ENCODE assay signal across 30 mouse cellular contexts in genomic region chr17:86757621-86758020, GRCm38 (mm10). TPM values are rescaled to one million over a fixed set of nuclear protein-coding genes. Genes with fewer than 3 reads are reported as not detected.
DNase-seq lines count a peak whose midpoint lies in the region; ATAC-seq and TF ChIP-seq lines count a peak whose summit lies in the region.
"Had no signal": no experiment of that assay in that cellular context is flagged by ENCODE, and none has a peak within 500 bp of the region (broad histone marks: within the 10 kb centered on the region; RNA-seq: fewer than 3 reads in every experiment).

No protein-coding gene starts in this region.

- H3K4me3 ChIP-seq in gastrocnemius, adult 2 months, result peak overlapping the region; percentile 90
- peak overlapping the region; percentile 1; the same call in 1 of the 2 replicates for H3K4me3 ChIP-seq in left cerebral cortex, adult 2 months
- H3K4me3 ChIP-seq in lung, embryonic 15.5 days, result no peak overlapping the region
- H3K4me3 ChIP-seq in cortical plate, adult 2 months (ENCODE audit: insufficient read depth, low read length), result peak overlapping the region; percentile 13
- H3K4me3 ChIP-seq: embryonic facial prominence, embryonic 12.5 days; heart, embryonic 13.5 days; kidney, embryonic 15.5 days; limb, embryonic 12.5 days; neural tube, embryonic 12.5 days had no signal

- no peaks in the 10 kb centered on the region for H3K9me3 ChIP-seq in lung, embryonic 15.5 days
- H3K9me3 ChIP-seq: embryonic facial prominence, embryonic 12.5 days; heart, embryonic 13.5 days; kidney, embryonic 15.5 days; limb, embryonic 12.5 days; neural tube, embryonic 12.5 days had no signal

- 30% methylated on average over 2 of the region's 2 CpGs for WGBS in lung, embryonic 15.5 days

- TF ChIP-seq CTCF in gastrocnemius, adult 2 months (IDR thresholded peaks at IDR 0.05), result no peak
- no peak for TF ChIP-seq CTCF in left cerebral cortex, adult 2 months (IDR thresholded peaks at IDR 0.05)
- no peak for TF ChIP-seq CTCF in cortical plate, adult 2 months (IDR thresholded peaks at IDR 0.05; ENCODE audit: extremely low read depth, insufficient read depth, low read length)

- no peak for TF ChIP-seq POLR2A in cortical plate, adult 2 months (IDR thresholded peaks at IDR 0.05; ENCODE audit: extremely low read depth, insufficient read depth, low read length)

- peak overlapping the region; percentile 1; the same call in 1 of the 2 replicates for H3K4me2 ChIP-seq in lung, embryonic 15.5 days
- H3K4me2 ChIP-seq: embryonic facial prominence, embryonic 12.5 days; heart, embryonic 13.5 days; kidney, embryonic 15.5 days; limb, embryonic 12.5 days; neural tube, embryonic 12.5 days had no signal

- peaks cover 31% of the 10 kb centered on the region for H3K27me3 ChIP-seq in lung, embryonic 15.5 days

- no peak overlapping the region for H3K9ac ChIP-seq in lung, embryonic 15.5 days
- H3K9ac ChIP-seq: embryonic facial prominence, embryonic 12.5 days; heart, embryonic 13.5 days; kidney, embryonic 15.5 days; limb, embryonic 12.5 days; liver, embryonic 14.5 days; neural tube, embryonic 12.5 days had no signal

- intact Hi-C loops in gastrocnemius, adult 2 months (cut with DNase I), result loop anchor here (5.0 kb wide), 1 partner anchor 260 kb away; no protein-coding TSS in a partner anchor
- intact Hi-C loops in gastrocnemius, postnatal 14 days (cut with DNase I; ENCODE audit: low total_unique reads), result loop anchor here (10.0 kb wide), 1 partner anchor 47 kb away; no protein-coding TSS in a partner anchor
- intact Hi-C loops in left cerebral cortex, adult 2 months (cut with DNase I), result loop anchor here (5.0 kb wide), 2 partner anchors 45 to 140 kb away; no protein-coding TSS in a partner anchor
- intact Hi-C loops in left cerebral cortex, postnatal 4 days (cut with DNase I), result no loop called here

- peaks cover 17% of the 10 kb centered on the region for H3K4me1 ChIP-seq in lung, embryonic 15.5 days
- H3K4me1 ChIP-seq in cortical plate, adult 2 months (ENCODE audit: control insufficient read depth, insufficient read depth, low read length), result no peaks in the 10 kb centered on the region

- no peak for DNase-seq in gastrocnemius, adult 2 months
- DNase-seq in gastrocnemius, postnatal 14 days, result no peak
- DNase-seq in left cerebral cortex, adult 2 months (ENCODE audit: extremely low spot score in 1 of 2, low spot score in 2 of 2), result no peak
- DNase-seq in left cerebral cortex, postnatal 4 days, result no peak
- no peak for DNase-seq in lung, postnatal 10 days
- DNase-seq in adipocyte (ENCODE audit: low spot score), result no peak
- DNase-seq: adrenal gland, postnatal 10 days; cerebellum, adult 11 months; cerebellum, adult 9-10 months; cerebellum, postnatal 36 days; embryo, embryonic 11 days; gastrocnemius, postnatal 36 days; kidney, adult 18-20 months; kidney, postnatal 36 days; layer of hippocampus, adult 9-11 months; midbrain, embryonic 14.5 days; right cerebral cortex, adult 18-20 months; spleen, adult 18-20 months; thymus, adult 2 months; thymus, postnatal 36 days had no signal

- no peak for ATAC-seq in lung, embryonic 15.5 days (ENCODE audit: borderline replicate concordance, extremely low read depth, low FRiP score, low TSS enrichment)
- ATAC-seq: forebrain, embryonic 14.5 days; hindbrain, embryonic 16.5 days had no signal

- H3K36me3 ChIP-seq in lung, embryonic 15.5 days, result no peaks in the 10 kb centered on the region
- H3K36me3 ChIP-seq: embryonic facial prominence, embryonic 12.5 days; heart, embryonic 13.5 days; kidney, embryonic 15.5 days; limb, embryonic 12.5 days; neural tube, embryonic 12.5 days had no signal

- peak overlapping the region; percentile 99 for H3K27ac ChIP-seq in gastrocnemius, adult 2 months
- H3K27ac ChIP-seq in left cerebral cortex, adult 2 months, result no peak overlapping the region
- no peak overlapping the region for H3K27ac ChIP-seq in lung, embryonic 15.5 days
- H3K27ac ChIP-seq in cortical plate, adult 2 months (ENCODE audit: insufficient read depth, low read length), result no peak overlapping the region
- H3K27ac ChIP-seq: embryonic facial prominence, embryonic 12.5 days; heart, embryonic 13.5 days; kidney, embryonic 15.5 days; limb, embryonic 12.5 days; liver, embryonic 14.5 days; neural tube, embryonic 12.5 days had no signal

RNA-seq across cellular contexts. Expression of gene Epas1, which starts 4.1 kb away (rescaled TPM):
- total RNA-seq in gastrocnemius, adult 2 months (2021), result 100 to 1,000 TPM in 1 of 2 experiments, 10 to 100 TPM in 1; 96.6 to 127 TPM
- total RNA-seq in gastrocnemius, postnatal 14 days (2021), result 100 to 1,000 TPM in 1 of 2 experiments, 10 to 100 TPM in 1; 91.8 to 114 TPM
- total RNA-seq in left cerebral cortex, adult 2 months (2021), result 10 to 100 TPM; 93.6 to 97.0 TPM
- total RNA-seq in left cerebral cortex, postnatal 4 days (2021), result 10 to 100 TPM; 44.1 to 45.6 TPM
- polyA plus RNA-seq in lung, embryonic 15.5 days (2015; fragmentation: Nextera tagmentation; extraction: Ambion mirVana), result 8.8 and 10.1 TPM in 2 replicates
- polyA plus RNA-seq in cortical plate, adult 2 months (2012; rRNA removed), result 70.1 and 76.0 TPM in 2 replicates
